Mouse (Mus musculus) lung, embryonic 15.5 days (tissue): ENCODE measurements around the gene Ing1. TPM values are rescaled to one million over a fixed set of nuclear protein-coding genes. Genes with fewer than 3 reads are reported as not detected.
A peak's percentile ranks its signal among the peaks of the same experiment; 100 is the strongest.

Experiments used
- ATAC-seq: fragments of 200-750 bp; cut with Nextera tagmentation; 2 replicates; pipeline ENCODE4 v1.8.0; 2017; ENCODE audit warnings: moderate number of reproducible peaks, borderline replicate concordance; ENCODE audit not compliant: low FRiP score, low TSS enrichment; ENCODE audit errors: extremely low read depth
- H3K27ac ChIP-seq: fragments of 300-500 bp; sonication (generic); 2 replicates; pipeline ENCODE4 v1.5.1; 2015; ENCODE audit warnings: moderate library complexity, mild to moderate bottlenecking, inconsistent platforms
- H3K27me3 ChIP-seq: fragments of 300-500 bp; sonication (generic); 2 replicates; pipeline ENCODE4 v1.6.1; 2015; ENCODE audit warnings: inconsistent platforms
- H3K36me3 ChIP-seq: fragments of 300-500 bp; sonication (generic); 2 replicates; pipeline ENCODE4 v1.6.1; 2015; ENCODE audit warnings: inconsistent platforms
- H3K4me1 ChIP-seq: fragments of 300-500 bp; sonication (generic); 2 replicates; pipeline ENCODE4 v1.6.1; 2015; ENCODE audit warnings: inconsistent platforms
- H3K4me2 ChIP-seq: fragments of 300-500 bp; sonication (generic); 2 replicates; pipeline ENCODE4 v1.6.1; 2015; ENCODE audit warnings: inconsistent platforms, mild to moderate bottlenecking, moderate library complexity
- H3K4me3 ChIP-seq: fragments of 300-500 bp; sonication (generic); 2 replicates; pipeline ENCODE4 v1.5.1; 2015; ENCODE audit warnings: mild to moderate bottlenecking, inconsistent platforms
- H3K9ac ChIP-seq: fragments of 300-500 bp; sonication (generic); 2 replicates; pipeline ENCODE4 v1.6.1; 2015; ENCODE audit warnings: inconsistent platforms
- H3K9me3 ChIP-seq: fragments of 300-500 bp; sonication (generic); 2 replicates; pipeline ENCODE4 v1.6.1; 2016; ENCODE audit warnings: inconsistent platforms
- WGBS: fragments of 180-500 bp; shearing (Covaris S2); methylation state at CpG from one replicate; pipeline ENCODE4 v1.1.7; 2015; 5-methylcytosine and 5-hydroxymethylcytosine counted together
- polyA plus RNA-seq: library from polyadenylated mRNA; unstranded; fragments of >200 nt; fragmentation: Nextera tagmentation; extraction: Ambion mirVana; gene quantifications from 2 replicates; pipeline ENCODE4 v1.2.1, GENCODE M21; 2015

The Ing1 gene
- polyA plus RNA-seq, 1 experiment from 2014 or later = 47.4 TPM

DNA sequence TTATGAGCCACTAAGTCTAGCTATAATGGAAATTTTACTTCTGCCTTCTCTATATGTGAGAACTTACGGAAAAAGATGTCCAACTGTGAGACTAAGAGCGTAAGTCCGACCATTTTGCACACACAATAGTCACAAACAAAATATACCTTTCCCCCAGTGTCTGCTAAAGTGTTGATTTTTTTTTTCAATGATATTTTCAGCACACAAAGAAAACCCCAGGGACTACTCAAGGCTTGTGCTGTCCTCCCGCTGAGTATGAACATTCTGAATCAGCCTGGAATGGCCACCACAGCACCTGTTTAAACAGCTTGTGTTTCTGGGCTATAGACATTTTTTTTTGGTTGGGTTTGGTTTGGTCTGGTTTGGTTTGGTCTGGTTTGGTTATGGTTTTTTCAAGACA lies 15.4 kb downstream of the Ing1 start:
- no peak overlapping the region for H3K9ac ChIP-seq
- ATAC-seq = no peak
- no peak overlapping the region for H3K27ac ChIP-seq
- no peaks in the 10 kb centered on the region for H3K27me3 ChIP-seq
- no peak overlapping the region for H3K4me3 ChIP-seq
- peaks cover 11% of the 10 kb centered on the region for H3K36me3 ChIP-seq
- H3K4me2 ChIP-seq = no peak overlapping the region
- 92% methylated on average over 4 of the region's 4 CpGs for whole genome bisulfite sequencing
- H3K4me1 ChIP-seq = peaks cover 8% of the 10 kb centered on the region; the same call in 1 of the 2 replicates
- no peaks in the 10 kb centered on the region for H3K9me3 ChIP-seq

DNA sequence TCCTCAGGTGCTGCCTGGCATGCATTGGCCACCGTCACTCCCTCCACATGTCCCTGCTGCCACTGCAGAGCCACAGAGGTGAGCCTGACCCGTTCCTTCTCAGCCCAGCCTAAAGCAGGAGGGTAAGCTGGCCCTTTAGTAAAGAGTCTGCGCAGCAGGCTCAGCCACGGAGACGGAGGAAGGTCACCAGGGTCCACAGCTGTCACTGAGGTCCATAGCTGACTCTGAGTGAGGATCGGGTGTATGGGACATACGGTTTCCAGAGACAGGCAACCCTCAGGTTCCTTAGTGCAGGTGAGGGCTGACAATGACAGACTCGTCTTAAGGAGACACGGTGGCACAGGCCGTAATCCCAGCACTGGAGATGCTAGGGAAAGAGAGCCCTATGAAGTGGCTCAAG lies 16.6 kb downstream of the Ing1 start:
- no peak overlapping the region for H3K27ac ChIP-seq
- H3K4me2 ChIP-seq = no peak overlapping the region
- H3K36me3 ChIP-seq = peaks cover 6% of the 10 kb centered on the region
- ATAC-seq = no peak
- 83% methylated on average over 10 of the region's 10 CpGs for WGBS
- no peak overlapping the region for H3K4me3 ChIP-seq
- peaks cover 13% of the 10 kb centered on the region; the same call in 1 of the 2 replicates for H3K4me1 ChIP-seq
- no peak overlapping the region for H3K9ac ChIP-seq
- no peaks in the 10 kb centered on the region for H3K27me3 ChIP-seq
- H3K9me3 ChIP-seq = no peaks in the 10 kb centered on the region

DNA sequence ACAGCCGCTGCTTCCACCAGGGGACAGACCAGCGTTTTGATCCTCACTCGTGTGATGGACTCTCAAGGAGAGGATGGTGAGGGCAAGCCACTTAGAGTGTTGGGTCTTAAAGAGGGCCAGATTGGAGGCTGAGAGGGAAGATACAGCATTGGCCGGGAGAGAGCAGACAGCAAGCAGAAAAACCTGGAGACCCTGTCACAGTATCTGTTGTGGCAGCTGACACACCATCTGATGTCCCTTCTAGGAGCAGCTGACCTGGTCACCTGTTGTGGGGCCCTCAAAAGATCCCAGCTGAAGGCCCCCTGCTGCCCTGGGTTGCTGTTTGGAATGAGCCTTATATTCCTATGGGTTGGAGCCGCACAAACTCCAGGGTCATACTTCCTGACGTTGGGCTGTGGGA lies 17.1 kb downstream of the Ing1 start:
- H3K4me2 ChIP-seq = no peak overlapping the region
- 73% methylated on average over 6 of the region's 6 CpGs for whole genome bisulfite sequencing
- H3K9ac ChIP-seq = no peak overlapping the region
- ATAC-seq = no peak
- peaks cover 13% of the 10 kb centered on the region; the same call in 1 of the 2 replicates for H3K4me1 ChIP-seq
- H3K27me3 ChIP-seq = no peaks in the 10 kb centered on the region
- H3K9me3 ChIP-seq = no peaks in the 10 kb centered on the region
- H3K36me3 ChIP-seq = peaks cover 4% of the 10 kb centered on the region; the same call in 1 of the 2 replicates
- H3K4me3 ChIP-seq = no peak overlapping the region
- no peak overlapping the region for H3K27ac ChIP-seq

DNA sequence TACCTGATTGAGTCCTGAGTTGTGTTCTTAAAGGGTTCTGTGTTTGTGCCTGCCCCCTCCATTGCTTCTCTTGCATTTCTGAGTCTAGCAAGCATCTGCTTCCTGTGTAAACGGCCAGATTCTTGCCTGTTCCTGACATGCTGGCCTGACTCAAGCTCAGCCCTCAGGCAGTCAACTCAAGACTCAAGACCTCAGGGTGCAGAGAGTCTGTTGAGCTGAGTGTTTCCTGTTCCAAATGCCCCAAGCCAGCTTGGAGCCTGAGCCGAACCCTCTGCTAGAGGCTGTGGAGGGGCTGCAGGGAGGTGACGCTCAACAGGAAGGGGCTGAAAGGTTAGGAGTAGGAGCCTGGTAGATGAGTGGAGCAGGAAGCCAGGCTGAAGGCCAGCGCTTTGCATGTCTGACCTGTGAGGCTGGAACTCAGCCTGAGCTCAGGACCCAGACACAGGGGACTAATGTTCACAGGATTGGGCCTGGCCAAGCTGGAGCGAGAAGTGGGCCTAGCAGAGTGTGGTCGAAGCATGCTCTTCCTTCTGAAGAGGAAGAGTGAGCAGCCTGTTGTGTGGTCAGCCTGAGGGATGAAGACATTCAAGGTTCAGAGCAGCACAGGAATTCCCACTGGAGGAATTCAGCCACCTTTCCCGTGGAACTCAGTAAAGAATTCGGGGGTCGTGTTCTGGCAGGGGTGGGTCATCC lies 19.7 kb downstream of the Ing1 start:
- peak overlapping the region; percentile 42 for H3K27ac ChIP-seq
- no peaks in the 10 kb centered on the region for H3K9me3 ChIP-seq
- H3K36me3 ChIP-seq = no peaks in the 10 kb centered on the region
- no peaks in the 10 kb centered on the region for H3K27me3 ChIP-seq
- peaks cover 13% of the 10 kb centered on the region; the same call in 1 of the 2 replicates for H3K4me1 ChIP-seq
- no peak overlapping the region for H3K9ac ChIP-seq
- no peak overlapping the region for H3K4me3 ChIP-seq
- no peak for ATAC-seq
- WGBS = 56% methylated on average over 9 of the region's 9 CpGs
- H3K4me2 ChIP-seq = no peak overlapping the region

DNA sequence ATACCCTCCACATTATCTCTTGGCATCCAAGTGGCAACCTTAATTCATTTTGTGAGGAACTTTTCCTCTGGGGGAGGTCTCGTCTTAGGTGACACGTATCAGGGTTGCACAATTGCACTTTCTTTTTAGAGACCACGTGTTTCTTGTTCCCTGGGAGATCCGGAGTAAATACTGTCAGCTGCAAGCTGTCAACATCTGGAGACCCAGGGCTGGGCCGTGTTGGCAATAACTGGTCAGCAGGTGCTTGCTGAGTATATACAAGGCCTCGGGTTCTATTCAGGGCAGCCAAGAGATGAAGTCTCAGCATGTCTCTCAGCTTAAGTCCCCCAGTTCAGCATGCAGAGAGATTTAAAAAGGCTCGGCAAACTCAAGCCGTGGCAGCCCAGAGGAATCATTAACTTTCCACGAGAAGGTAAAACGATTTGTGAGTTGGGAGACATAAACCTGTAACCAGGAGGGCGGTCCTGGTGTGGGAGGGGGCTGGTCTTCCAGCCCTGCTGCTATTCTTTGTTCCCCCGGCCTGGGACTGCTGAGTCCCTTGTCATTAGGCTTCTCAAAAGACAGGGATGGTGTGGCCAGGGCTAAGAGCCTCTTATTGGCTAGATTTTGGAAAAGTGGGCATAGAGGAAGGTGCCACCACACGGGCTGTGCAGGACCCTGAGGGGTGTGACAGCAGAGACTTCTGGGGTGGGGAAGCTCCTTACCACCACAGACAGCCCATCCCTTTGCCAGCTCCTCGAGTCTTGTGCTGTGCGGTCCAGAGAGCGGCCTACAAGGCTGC lies 20.4 kb downstream of the Ing1 start:
- Histone ChIP-seq H3K9me3 (no peaks in the 10 kb centered on the region), H3K4me2 (no peak overlapping the region), H3K4me3 (no peak overlapping the region), H3K27ac (peak overlapping the region; percentile 42; the same call in 1 of the 2 replicates), H3K4me1 (peaks cover 13% of the 10 kb centered on the region; the same call in 1 of the 2 replicates), H3K36me3 (no peaks in the 10 kb centered on the region), H3K27me3 (no peaks in the 10 kb centered on the region), H3K9ac (no peak overlapping the region)
- WGBS = 49% methylated on average over 16 of the region's 16 CpGs
- peak; percentile 46; the same call in 1 of the 2 replicates for ATAC-seq

DNA sequence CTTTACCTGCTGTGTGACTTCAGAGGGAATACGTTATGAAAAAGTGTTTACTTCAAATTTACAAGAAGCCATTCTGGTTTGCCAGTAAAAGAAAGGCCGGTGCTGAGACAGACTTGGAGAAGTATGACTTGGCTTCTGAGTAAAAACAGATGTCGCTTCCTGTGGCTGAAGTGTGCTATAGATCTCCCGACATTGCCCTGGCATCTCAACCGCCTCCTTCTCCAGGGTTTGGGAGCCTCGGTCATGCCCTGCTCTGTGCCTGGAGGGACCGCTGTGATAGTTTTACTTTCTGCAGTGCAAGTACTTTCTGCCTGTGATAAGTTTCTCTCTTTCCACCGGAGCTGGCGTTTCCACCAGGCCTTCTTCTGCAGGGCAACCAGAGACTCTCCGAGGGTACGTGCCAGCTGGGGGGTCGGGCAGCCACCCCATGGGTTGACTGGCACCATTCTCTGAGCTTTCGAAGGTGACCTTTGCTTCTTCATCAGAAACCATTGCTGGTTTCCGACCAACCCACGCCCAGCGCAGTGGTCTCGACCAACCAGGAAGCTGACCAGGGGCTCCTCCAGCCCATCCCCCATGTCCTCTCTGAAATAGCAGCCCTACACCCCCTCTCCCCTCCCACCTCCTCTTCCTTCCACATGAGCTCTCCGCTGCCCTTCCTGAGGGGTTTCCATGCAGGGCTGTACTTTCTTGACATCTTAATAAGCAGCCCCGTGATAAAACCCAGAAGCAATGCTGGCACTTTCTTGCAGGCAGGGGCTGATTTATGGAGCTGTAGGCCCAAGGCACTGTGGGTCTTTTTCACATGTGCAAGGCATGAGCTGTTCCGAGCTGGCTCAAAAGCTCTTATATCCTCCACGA lies 30.4 kb downstream of the Ing1 start:
- 61% methylated on average over 21 of the region's 21 CpGs for WGBS
- Histone ChIP-seq H3K4me1 (peaks cover 8% of the 10 kb centered on the region; the same call in 1 of the 2 replicates), H3K9ac (no peak overlapping the region), H3K27ac (peak overlapping the region; percentile 69), H3K4me3 (no peak overlapping the region), H3K36me3 (no peaks in the 10 kb centered on the region), H3K9me3 (no peaks in the 10 kb centered on the region), H3K4me2 (no peak overlapping the region), H3K27me3 (no peaks in the 10 kb centered on the region)
- ATAC-seq = peak; percentile 55; the same call in 1 of the 2 replicates

DNA sequence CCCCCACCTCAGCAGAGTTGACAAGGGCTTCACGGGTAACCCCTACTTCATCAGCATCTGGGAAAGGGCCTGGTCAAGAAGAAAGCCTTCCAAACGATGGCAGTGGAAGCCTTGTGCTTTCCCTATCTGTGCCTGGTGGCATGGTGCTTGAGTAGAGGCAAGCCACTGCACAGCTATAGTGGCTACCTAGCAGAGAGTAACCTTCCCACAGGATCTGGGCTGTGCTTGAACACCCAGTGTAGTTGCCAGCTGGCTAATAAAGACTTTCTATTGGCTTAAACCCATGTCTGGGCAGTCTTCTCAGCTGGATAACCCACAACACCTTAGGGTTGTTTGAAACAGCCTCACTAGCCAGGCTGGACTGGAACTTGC lies 31.0 kb downstream of the Ing1 start:
- Histone ChIP-seq H3K9ac (no peak overlapping the region), H3K36me3 (no peaks in the 10 kb centered on the region), H3K27ac (no peak overlapping the region), H3K4me2 (no peak overlapping the region), H3K9me3 (no peaks in the 10 kb centered on the region), H3K4me3 (no peak overlapping the region), H3K27me3 (no peaks in the 10 kb centered on the region), H3K4me1 (peaks cover 8% of the 10 kb centered on the region; the same call in 1 of the 2 replicates)
- 40% methylated on average over 2 of the region's 2 CpGs for WGBS
- ATAC-seq = no peak

DNA sequence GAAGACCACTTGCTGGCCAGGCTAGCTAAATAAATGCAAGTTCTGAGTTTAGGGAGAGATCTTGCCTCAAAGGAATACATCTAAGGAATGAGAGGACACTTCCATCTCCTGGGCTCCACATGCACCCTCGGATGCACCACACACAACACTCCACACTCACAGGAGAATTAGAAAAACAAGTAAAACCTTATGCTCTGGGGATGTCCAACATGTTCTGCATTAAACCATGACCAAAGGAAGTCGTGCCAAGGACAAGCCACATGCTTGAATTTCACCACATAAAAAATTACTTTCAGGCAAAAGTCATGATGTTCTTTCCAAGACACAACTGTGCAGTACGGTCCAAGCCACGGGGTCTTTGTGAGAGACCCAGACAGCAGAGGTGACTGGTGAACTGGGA lies 36.5 kb downstream of the Ing1 start:
- Histone ChIP-seq H3K4me2 (no peak overlapping the region), H3K4me1 (peaks cover 8% of the 10 kb centered on the region), H3K36me3 (no peaks in the 10 kb centered on the region), H3K27me3 (no peaks in the 10 kb centered on the region), H3K9ac (no peak overlapping the region), H3K27ac (no peak overlapping the region), H3K9me3 (no peaks in the 10 kb centered on the region), H3K4me3 (no peak overlapping the region)
- ATAC-seq = no peak
- 69% methylated on average over 4 of the region's 4 CpGs for WGBS

DNA sequence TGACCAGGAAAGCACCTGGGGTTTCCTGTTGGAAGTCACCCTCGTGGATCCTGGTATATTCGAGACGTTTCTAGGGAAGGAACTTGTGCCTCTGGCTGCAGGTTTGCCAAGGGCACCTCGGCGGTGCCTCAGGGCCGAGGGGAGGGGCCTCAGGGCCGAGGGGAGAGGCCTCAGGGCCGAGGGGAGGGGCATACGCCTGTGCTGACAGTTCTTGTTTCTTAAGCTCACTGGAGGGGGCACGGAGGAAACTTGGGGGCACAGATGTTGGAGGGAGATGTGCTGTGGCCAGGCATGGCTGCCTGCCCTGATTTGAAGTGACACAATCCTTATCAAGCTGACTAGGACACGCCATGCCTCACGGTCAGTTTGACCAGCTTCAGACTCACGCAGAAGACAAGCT lies 36.9 kb downstream of the Ing1 start:
- Histone ChIP-seq H3K27me3 (no peaks in the 10 kb centered on the region), H3K4me3 (no peak overlapping the region), H3K4me1 (peaks cover 8% of the 10 kb centered on the region), H3K4me2 (no peak overlapping the region), H3K9me3 (no peaks in the 10 kb centered on the region), H3K27ac (no peak overlapping the region), H3K9ac (no peak overlapping the region), H3K36me3 (no peaks in the 10 kb centered on the region)
- no peak for ATAC-seq
- 42% methylated on average over 13 of the region's 13 CpGs for WGBS

DNA sequence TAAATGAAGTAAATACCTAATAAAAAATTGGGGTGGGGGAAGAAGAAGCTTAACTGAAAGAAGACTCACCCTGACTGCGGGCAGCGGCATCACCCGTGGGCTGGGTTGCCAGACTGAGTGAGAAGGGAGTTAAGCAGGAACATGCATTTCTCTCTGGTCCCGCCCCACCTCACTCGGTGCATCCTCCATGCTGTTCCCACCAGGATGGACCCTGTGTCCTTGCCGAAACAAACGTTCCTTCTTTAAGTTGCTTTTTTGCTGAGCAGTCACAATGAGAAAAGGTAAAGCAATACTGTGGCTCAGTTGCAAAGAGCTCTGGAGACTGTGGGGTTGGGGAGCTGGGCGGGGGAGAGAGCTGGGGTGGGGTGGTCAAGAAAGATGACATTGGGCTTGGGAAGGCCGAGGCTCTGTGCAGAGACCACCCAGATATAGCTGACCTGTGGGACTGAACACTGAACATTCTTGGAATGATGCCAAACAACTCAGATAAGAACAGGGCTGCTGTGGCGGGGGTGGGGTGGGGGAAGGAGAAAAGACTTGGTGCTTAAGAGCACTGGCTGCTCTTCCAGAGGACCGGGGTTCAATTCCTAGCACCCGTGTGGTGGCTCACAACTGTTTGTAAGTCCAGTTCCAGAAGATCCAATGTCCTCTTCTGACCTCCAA lies 38.0 kb downstream of the Ing1 start:
- H3K4me2 ChIP-seq = no peak overlapping the region
- H3K4me1 ChIP-seq = peaks cover 8% of the 10 kb centered on the region
- no peak overlapping the region for H3K27ac ChIP-seq
- no peak overlapping the region for H3K9ac ChIP-seq
- H3K27me3 ChIP-seq = no peaks in the 10 kb centered on the region
- no peaks in the 10 kb centered on the region for H3K9me3 ChIP-seq
- WGBS = 46% methylated on average over 12 of the region's 12 CpGs
- no peaks in the 10 kb centered on the region for H3K36me3 ChIP-seq
- H3K4me3 ChIP-seq = no peak overlapping the region
- peak; percentile 58; the same call in 1 of the 2 replicates for ATAC-seq

DNA sequence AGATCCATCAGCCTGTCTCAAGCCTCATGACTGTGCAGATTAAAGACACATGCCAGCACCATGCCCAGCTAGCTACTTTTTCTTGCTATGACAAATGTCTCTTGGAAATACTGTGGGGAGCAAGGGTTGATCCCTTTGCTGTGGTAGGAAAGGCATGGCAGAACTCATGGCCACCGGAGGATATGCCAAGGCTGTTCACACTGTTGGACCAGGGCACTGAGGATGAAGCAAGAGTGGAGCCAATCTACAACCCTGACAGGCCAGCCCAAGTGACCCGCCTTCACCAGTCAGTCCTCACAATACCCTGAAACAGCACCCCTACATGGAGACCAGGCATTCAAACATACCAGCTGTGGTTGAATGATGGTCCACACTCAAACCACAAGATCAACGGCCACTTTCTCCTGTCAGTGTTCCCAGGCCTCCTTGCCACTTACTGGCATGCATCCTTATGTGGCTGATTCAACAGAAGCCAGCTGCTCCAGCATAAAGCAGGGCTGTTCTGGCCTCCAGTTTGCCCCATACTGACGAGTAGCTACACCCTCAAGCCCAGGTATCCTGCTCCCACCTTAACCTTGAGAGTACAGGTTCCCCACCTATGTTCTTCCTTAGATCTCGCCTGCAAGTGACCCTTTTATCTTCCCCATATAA lies 45.1 kb downstream of the Ing1 start:
- no peak overlapping the region for H3K4me3 ChIP-seq
- no peak overlapping the region for H3K27ac ChIP-seq
- H3K9ac ChIP-seq = no peak overlapping the region
- H3K27me3 ChIP-seq = no peaks in the 10 kb centered on the region
- H3K4me2 ChIP-seq = no peak overlapping the region
- 70% methylated on average over 5 of the region's 5 CpGs for WGBS
- no peaks in the 10 kb centered on the region for H3K9me3 ChIP-seq
- H3K36me3 ChIP-seq = no peaks in the 10 kb centered on the region
- ATAC-seq = no peak
- 0 out of 2 replicates have a peak, but pooled peaks cover 2% of the 10 kb centered on the region for H3K4me1 ChIP-seq
